In the genomic region with DNA sequence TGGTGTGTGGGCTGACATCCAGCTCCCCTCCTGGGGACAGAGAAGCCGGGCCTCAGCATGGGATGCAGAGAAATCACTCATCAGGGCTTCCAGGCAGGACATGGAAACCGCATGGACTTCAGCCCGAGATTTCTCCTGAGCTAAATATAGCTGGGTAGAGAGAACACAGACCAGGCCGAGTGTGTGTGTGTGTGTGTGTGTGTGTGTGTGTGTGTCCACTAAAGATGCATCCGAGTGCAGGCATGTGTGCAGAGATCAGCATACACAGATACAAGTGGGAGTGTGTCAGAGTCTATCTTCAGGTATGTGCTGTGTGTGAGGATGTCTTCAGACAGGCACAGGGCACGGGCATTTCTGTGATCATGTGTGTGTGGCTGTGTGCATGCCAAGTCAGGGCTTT, we compare ENCODE assay signal across 8 mouse cellular contexts. TPM values are rescaled to one million over a fixed set of nuclear protein-coding genes. Genes with fewer than 3 reads are reported as not detected.
A peak's percentile ranks its signal among the peaks of the same experiment; 100 is the strongest.
DNase-seq lines count a peak whose midpoint lies in the region; ATAC-seq and TF ChIP-seq lines count a peak whose summit lies in the region.

No protein-coding gene starts in this region.

- peaks cover 14% of the 10 kb centered on the region for H3K27me3 ChIP-seq in midbrain, embryonic 12.5 days
- no peaks in the 10 kb centered on the region; the same call in 1 of the 2 replicates for H3K27me3 ChIP-seq in midbrain, embryonic 15.5 days (replicated peaks)
- H3K27me3 ChIP-seq in heart, postnatal 0 days (ENCODE audit: control insufficient read depth, insufficient read depth, low read length) = no peaks in the 10 kb centered on the region

- TF ChIP-seq EP300 in heart, postnatal 0 days (IDR thresholded peaks at IDR 0.05; ENCODE audit: low read depth) = no peak

- peak overlapping the region; percentile 31; the same call in 1 of the 2 replicates for H3K9ac ChIP-seq in midbrain, embryonic 12.5 days (replicated peaks)
- no peak overlapping the region for H3K9ac ChIP-seq in midbrain, embryonic 15.5 days
- no peak overlapping the region for H3K9ac ChIP-seq in heart, postnatal 0 days (replicated peaks; ENCODE audit: low read depth, low read length)

- WGBS in midbrain, embryonic 12.5 days = 82% methylated on average over 6 of the region's 6 CpGs
- WGBS in midbrain, embryonic 15.5 days = 67% methylated on average over 6 of the region's 6 CpGs
- WGBS in heart, postnatal 0 days = 10% methylated on average over 6 of the region's 6 CpGs

- 0 out of 2 replicates have a peak, but pooled peaks cover 6% of the 10 kb centered on the region for H3K4me1 ChIP-seq in midbrain, embryonic 12.5 days
- H3K4me1 ChIP-seq in midbrain, embryonic 15.5 days = peaks cover 7% of the 10 kb centered on the region
- peaks cover 10% of the 10 kb centered on the region; the same call in 1 of the 2 replicates for H3K4me1 ChIP-seq in heart, postnatal 0 days (ENCODE audit: control insufficient read depth, insufficient read depth)

- H3K36me3 ChIP-seq in midbrain, embryonic 12.5 days = no peaks in the 10 kb centered on the region
- no peaks in the 10 kb centered on the region for H3K36me3 ChIP-seq in midbrain, embryonic 15.5 days (replicated peaks)
- H3K36me3 ChIP-seq in heart, postnatal 0 days (replicated peaks; ENCODE audit: control insufficient read depth, insufficient read depth, low read length) = no peaks in the 10 kb centered on the region

- H3K27ac ChIP-seq in midbrain, embryonic 12.5 days (replicated peaks) = no peak overlapping the region
- no peak overlapping the region for H3K27ac ChIP-seq in midbrain, embryonic 15.5 days
- peak overlapping the region; percentile 84 for H3K27ac ChIP-seq in heart, postnatal 0 days (ENCODE audit: low read depth)

- no peaks in the 10 kb centered on the region for H3K9me3 ChIP-seq in midbrain, embryonic 12.5 days
- H3K9me3 ChIP-seq in midbrain, embryonic 15.5 days = no peaks in the 10 kb centered on the region
- H3K9me3 ChIP-seq in heart, postnatal 0 days (replicated peaks; ENCODE audit: control insufficient read depth, low read length) = no peaks in the 10 kb centered on the region

- peak; percentile 93 for DNase-seq in heart, adult 11 months
- no peak for DNase-seq in heart, adult 9 months (ENCODE audit: low spot score in 2 of 2)
- DNase-seq in heart, postnatal 0 days (ENCODE audit: low spot score) = peak; percentile 65
- no peak for DNase-seq in T-cell, adult 2 months (ENCODE audit: low spot score)
- DNase-seq in liver = no peak

- H3K4me2 ChIP-seq in midbrain, embryonic 12.5 days (replicated peaks) = no peak overlapping the region
- H3K4me2 ChIP-seq in midbrain, embryonic 15.5 days = no peak overlapping the region
- no peak overlapping the region for H3K4me2 ChIP-seq in heart, postnatal 0 days (ENCODE audit: low read depth, low read length)

- H3K4me3 ChIP-seq in midbrain, embryonic 12.5 days = no peak overlapping the region
- no peak overlapping the region for H3K4me3 ChIP-seq in midbrain, embryonic 15.5 days
- H3K4me3 ChIP-seq in heart, postnatal 0 days (ENCODE audit: low read depth, low read length) = no peak overlapping the region

- no peak for TF ChIP-seq CTCF in heart, postnatal 0 days (IDR thresholded peaks at IDR 0.05; ENCODE audit: low read depth)

- ATAC-seq in midbrain, embryonic 12.5 days (ENCODE audit: low FRiP score, low read depth) = no peak
- ATAC-seq in midbrain, embryonic 15.5 days (replicated peaks) = no peak
- peak; percentile 69 for ATAC-seq in heart, postnatal 0 days (ENCODE audit: insufficient read depth, low read depth)
- ATAC-seq in activated CD4-positive, CD25-positive, alpha-beta regulatory T cell, adult 4 months = no peak

RNA-seq across cellular contexts. Expression of gene Gadd45b, which starts 25.0 kb away (rescaled TPM):
- polyA plus RNA-seq in midbrain, embryonic 12.5 days (2016; fragmentation: Nextera tagmentation; extraction: Ambion mirVana) = 8.7 and 11.8 TPM in 2 replicates
- polyA plus RNA-seq in midbrain, embryonic 15.5 days (2015; fragmentation: Nextera tagmentation; extraction: Ambion mirVana) = 5.5 and 8.2 TPM in 2 replicates
- total RNA-seq in heart, postnatal 0 days (2014; rRNA removed; ENCODE audit: low replicate concordance) = 18.9 and 26.8 TPM in 2 replicates
- polyA plus RNA-seq in heart, postnatal 0 days (2015; fragmentation: Nextera tagmentation; extraction: Ambion mirVana) = 22.3 and 28.0 TPM in 2 replicates
- 10 to 100 TPM; 22.8 to 45.2 TPM for polyA plus RNA-seq in activated CD4-positive, CD25-positive, alpha-beta regulatory T cell, adult 4 months (2017; shearing (Covaris generic))

RNA-seq across cellular contexts. Expression of gene Lmnb2, which starts 36.8 kb away (rescaled TPM):
- 61.7 and 62.0 TPM in 2 replicates for polyA plus RNA-seq in midbrain, embryonic 12.5 days (2016; fragmentation: Nextera tagmentation; extraction: Ambion mirVana)
- 46.9 and 48.9 TPM in 2 replicates for polyA plus RNA-seq in midbrain, embryonic 15.5 days (2015; fragmentation: Nextera tagmentation; extraction: Ambion mirVana)
- total RNA-seq in heart, postnatal 0 days (2014; rRNA removed; ENCODE audit: low replicate concordance) = 13.9 and 18.9 TPM in 2 replicates
- polyA plus RNA-seq in heart, postnatal 0 days (2015; fragmentation: Nextera tagmentation; extraction: Ambion mirVana) = 9.1 and 9.7 TPM in 2 replicates
- 1 to 10 TPM; 2.8 to 4.5 TPM for polyA plus RNA-seq in activated CD4-positive, CD25-positive, alpha-beta regulatory T cell, adult 4 months (2017; shearing (Covaris generic))

RNA-seq across cellular contexts. Expression of gene Timm13, which starts 54.1 kb away (rescaled TPM):
- polyA plus RNA-seq in midbrain, embryonic 12.5 days (2016; fragmentation: Nextera tagmentation; extraction: Ambion mirVana) = 305 and 308 TPM in 2 replicates
- polyA plus RNA-seq in midbrain, embryonic 15.5 days (2015; fragmentation: Nextera tagmentation; extraction: Ambion mirVana) = 318 and 330 TPM in 2 replicates
- total RNA-seq in heart, postnatal 0 days (2014; rRNA removed; ENCODE audit: low replicate concordance) = 163 and 256 TPM in 2 replicates
- 355 and 386 TPM in 2 replicates for polyA plus RNA-seq in heart, postnatal 0 days (2015; fragmentation: Nextera tagmentation; extraction: Ambion mirVana)
- polyA plus RNA-seq in activated CD4-positive, CD25-positive, alpha-beta regulatory T cell, adult 4 months (2017; shearing (Covaris generic)) = 100 to 1,000 TPM; 228 to 262 TPM

RNA-seq across cellular contexts. Expression of gene Gng7, which starts 59.9 kb away (rescaled TPM):
- polyA plus RNA-seq in midbrain, embryonic 12.5 days (2016; fragmentation: Nextera tagmentation; extraction: Ambion mirVana) = 8.8 and 9.3 TPM in 2 replicates
- 19.0 and 21.2 TPM in 2 replicates for polyA plus RNA-seq in midbrain, embryonic 15.5 days (2015; fragmentation: Nextera tagmentation; extraction: Ambion mirVana)
- 0.11 and 0.93 TPM in 2 replicates for total RNA-seq in heart, postnatal 0 days (2014; rRNA removed; ENCODE audit: low replicate concordance)
- polyA plus RNA-seq in heart, postnatal 0 days (2015; fragmentation: Nextera tagmentation; extraction: Ambion mirVana) = 0.64 and 0.85 TPM in 2 replicates
- polyA plus RNA-seq in activated CD4-positive, CD25-positive, alpha-beta regulatory T cell, adult 4 months (2017; shearing (Covaris generic)) = not detected

Comparison
In these comparisons a context has a peak if more than half of its experiments do, and no peak if none do; other contexts are left out.
1. DNase-seq: peak in heart, adult 11 months (single experiment) and heart, postnatal 0 days (single experiment); none in heart, adult 9 months (0 of 2), T-cell, adult 2 months (single experiment) and liver (single experiment).